In genomic region chr3:81408914-81409313, GRCm38 (mm10) we compare ENCODE assay signal across 26 mouse cellular contexts.
DNase-seq lines count a peak whose midpoint lies in the region; ATAC-seq and TF ChIP-seq lines count a peak whose summit lies in the region.
"Had no signal": no experiment of that assay in that cellular context is flagged by ENCODE, and none has a peak within 500 bp of the region (broad histone marks: within the 10 kb centered on the region; RNA-seq: fewer than 3 reads in every experiment).

No protein-coding gene starts in this region.

- H3K9me3 ChIP-seq in forebrain, embryonic 11.5 days (ENCODE audit: control insufficient read depth, low read length): no peaks in the 10 kb centered on the region
- H3K9me3 ChIP-seq in forebrain, embryonic 10.5 days: no peaks in the 10 kb centered on the region
- no peaks in the 10 kb centered on the region for H3K9me3 ChIP-seq in forebrain, embryonic 13.5 days (replicated peaks)
- H3K9me3 ChIP-seq in stomach, postnatal 0 days (ENCODE audit: control insufficient read depth, low read length): no peaks in the 10 kb centered on the region
- no peaks in the 10 kb centered on the region for H3K9me3 ChIP-seq in kidney, embryonic 16.5 days (ENCODE audit: low read length)
- H3K9me3 ChIP-seq: heart, embryonic 12.5 days; hindbrain, embryonic 10.5 days; intestine, embryonic 15.5 days; limb, embryonic 15.5 days; stomach, embryonic 15.5 days had no signal

- H3K36me3 ChIP-seq in forebrain, embryonic 11.5 days (ENCODE audit: control insufficient read depth, insufficient read depth, low read length): no peaks in the 10 kb centered on the region
- no peaks in the 10 kb centered on the region for H3K36me3 ChIP-seq in forebrain, embryonic 10.5 days (replicated peaks)
- no peaks in the 10 kb centered on the region for H3K36me3 ChIP-seq in forebrain, embryonic 13.5 days (ENCODE audit: poor library complexity, severe bottlenecking)
- H3K36me3 ChIP-seq in stomach, postnatal 0 days (ENCODE audit: control insufficient read depth, insufficient read depth, low read length): no peaks in the 10 kb centered on the region
- H3K36me3 ChIP-seq in kidney, embryonic 16.5 days (ENCODE audit: insufficient read depth, low read length): no peaks in the 10 kb centered on the region
- H3K36me3 ChIP-seq: heart, embryonic 12.5 days; hindbrain, embryonic 10.5 days; intestine, embryonic 15.5 days; limb, embryonic 15.5 days; stomach, embryonic 15.5 days had no signal

- no peak overlapping the region for H3K4me3 ChIP-seq in forebrain, embryonic 11.5 days (ENCODE audit: low read depth, low read length)
- no peak overlapping the region for H3K4me3 ChIP-seq in forebrain, embryonic 10.5 days
- H3K4me3 ChIP-seq in lung, adult 2 months (replicated peaks; ENCODE audit: extremely low read depth, low read depth, low read length): no peak overlapping the region
- H3K4me3 ChIP-seq in forebrain, embryonic 13.5 days: no peak overlapping the region
- H3K4me3 ChIP-seq in stomach, postnatal 0 days (ENCODE audit: low read depth, low read length): no peak overlapping the region
- H3K4me3 ChIP-seq in kidney, embryonic 16.5 days (ENCODE audit: low read length): no peak overlapping the region
- H3K4me3 ChIP-seq: gastrocnemius, adult 2 months; heart, embryonic 12.5 days; hindbrain, embryonic 10.5 days; intestine, embryonic 15.5 days; limb, embryonic 15.5 days; stomach, embryonic 15.5 days had no signal

- TF ChIP-seq CTCF in lung, adult 2 months (IDR thresholded peaks at IDR 0.05; ENCODE audit: insufficient read depth, low read length): no peak
- no peak for TF ChIP-seq CTCF in stomach, postnatal 0 days (IDR thresholded peaks at IDR 0.05; ENCODE audit: low read depth)

- H3K4me1 ChIP-seq in forebrain, embryonic 11.5 days (replicated peaks; ENCODE audit: control insufficient read depth, insufficient read depth, low read length): no peaks in the 10 kb centered on the region
- H3K4me1 ChIP-seq in forebrain, embryonic 10.5 days: peaks cover 11% of the 10 kb centered on the region
- no peaks in the 10 kb centered on the region for H3K4me1 ChIP-seq in lung, adult 2 months (ENCODE audit: control insufficient read depth, insufficient read depth, low read length)
- H3K4me1 ChIP-seq in forebrain, embryonic 13.5 days: peaks cover 5% of the 10 kb centered on the region; the same call in 1 of the 2 replicates
- no peaks in the 10 kb centered on the region for H3K4me1 ChIP-seq in stomach, postnatal 0 days (replicated peaks; ENCODE audit: control insufficient read depth, insufficient read depth)
- H3K4me1 ChIP-seq in kidney, embryonic 16.5 days (ENCODE audit: insufficient read depth, low read length): no peaks in the 10 kb centered on the region
- H3K4me1 ChIP-seq: heart, embryonic 12.5 days; hindbrain, embryonic 10.5 days; intestine, embryonic 15.5 days; limb, embryonic 15.5 days; stomach, embryonic 15.5 days had no signal

- ATAC-seq in forebrain, embryonic 11.5 days (replicated peaks; ENCODE audit: low FRiP score): peak; percentile 90
- peak; percentile 61; the same call in 1 of the 2 replicates for ATAC-seq in forebrain, embryonic 13.5 days
- no peak for ATAC-seq in stomach, postnatal 0 days (ENCODE audit: low FRiP score, low TSS enrichment)
- no peak for ATAC-seq in kidney, embryonic 16.5 days (ENCODE audit: low FRiP score, low TSS enrichment)
- ATAC-seq: hindbrain, embryonic 16.5 days; intestine, embryonic 15.5 days; midbrain, embryonic 16.5 days; Patski had no signal

- TF ChIP-seq POLR2A in lung, adult 2 months (IDR thresholded peaks at IDR 0.05; ENCODE audit: borderline replicate concordance, extremely low read depth, low read depth, low read length): no peak

- H3K27me3 ChIP-seq in forebrain, embryonic 11.5 days (ENCODE audit: control insufficient read depth, insufficient read depth, low read length): no peaks in the 10 kb centered on the region
- no peaks in the 10 kb centered on the region for H3K27me3 ChIP-seq in forebrain, embryonic 10.5 days (ENCODE audit: poor library complexity, severe bottlenecking)
- H3K27me3 ChIP-seq in forebrain, embryonic 13.5 days: no peaks in the 10 kb centered on the region
- no peaks in the 10 kb centered on the region for H3K27me3 ChIP-seq in stomach, postnatal 0 days (ENCODE audit: control insufficient read depth, insufficient read depth, low read length)
- no peaks in the 10 kb centered on the region for H3K27me3 ChIP-seq in kidney, embryonic 16.5 days (ENCODE audit: insufficient read depth, low read length)
- H3K27me3 ChIP-seq: heart, embryonic 12.5 days; intestine, embryonic 15.5 days; limb, embryonic 15.5 days; stomach, embryonic 15.5 days had no signal

- 21% methylated on average over 1 of the region's 1 CpGs for WGBS in forebrain, embryonic 11.5 days
- WGBS in forebrain, embryonic 10.5 days: 17% methylated on average over 1 of the region's 1 CpGs
- WGBS in lung, adult 2 months: 41% methylated on average over 1 of the region's 1 CpGs
- 19% methylated on average over 1 of the region's 1 CpGs for WGBS in forebrain, embryonic 13.5 days
- whole genome bisulfite sequencing in stomach, postnatal 0 days: 55% methylated on average over 1 of the region's 1 CpGs
- 40% methylated on average over 1 of the region's 1 CpGs for WGBS in kidney, embryonic 16.5 days

- no peak overlapping the region for H3K4me2 ChIP-seq in forebrain, embryonic 11.5 days (ENCODE audit: low read depth, low read length, severe bottlenecking)
- no peak overlapping the region for H3K4me2 ChIP-seq in forebrain, embryonic 13.5 days
- H3K4me2 ChIP-seq in stomach, postnatal 0 days (replicated peaks; ENCODE audit: low read depth): no peak overlapping the region
- no peak overlapping the region for H3K4me2 ChIP-seq in kidney, embryonic 16.5 days (replicated peaks; ENCODE audit: low read depth, low read length)
- H3K4me2 ChIP-seq: heart, embryonic 12.5 days; intestine, embryonic 15.5 days; limb, embryonic 15.5 days; stomach, embryonic 15.5 days had no signal

- H3K27ac ChIP-seq in forebrain, embryonic 11.5 days (ENCODE audit: low read depth, low read length): no peak overlapping the region
- no peak overlapping the region for H3K27ac ChIP-seq in forebrain, embryonic 10.5 days
- H3K27ac ChIP-seq in forebrain, embryonic 13.5 days: no peak overlapping the region
- no peak overlapping the region for H3K27ac ChIP-seq in stomach, postnatal 0 days (replicated peaks)
- no peak overlapping the region for H3K27ac ChIP-seq in kidney, embryonic 16.5 days (ENCODE audit: low read length)
- H3K27ac ChIP-seq: gastrocnemius, adult 2 months; hindbrain, embryonic 10.5 days; intestine, embryonic 15.5 days; limb, embryonic 15.5 days; liver, embryonic 14.5 days; stomach, embryonic 15.5 days had no signal

- no peak overlapping the region for H3K9ac ChIP-seq in forebrain, embryonic 11.5 days (ENCODE audit: low read length)
- H3K9ac ChIP-seq in forebrain, embryonic 13.5 days: no peak overlapping the region
- no peak overlapping the region for H3K9ac ChIP-seq in stomach, postnatal 0 days (ENCODE audit: low read length)
- H3K9ac ChIP-seq in kidney, embryonic 16.5 days (replicated peaks; ENCODE audit: low read length): no peak overlapping the region
- H3K9ac ChIP-seq: heart, embryonic 12.5 days; intestine, embryonic 15.5 days; limb, embryonic 15.5 days; liver, embryonic 14.5 days; stomach, embryonic 15.5 days had no signal

- no peak for TF ChIP-seq EP300 in stomach, postnatal 0 days (optimal IDR thresholded peaks at IDR 0.05)

- no peak for DNase-seq in forebrain, embryonic 11.5 days (ENCODE audit: low spot score)
- DNase-seq in forebrain, embryonic 10.5 days (ENCODE audit: extremely low spot score, low spot score): no peak
- peak; percentile 12 for DNase-seq in lung, postnatal 25 days (ENCODE audit: low spot score)
- no peak for DNase-seq in lung, adult 2 months
- DNase-seq in stomach, postnatal 0 days (ENCODE audit: low spot score): peak; percentile 15
- no peak for DNase-seq in kidney, postnatal 25 days
- DNase-seq: adrenal gland, adult 2 months; cerebellum, adult 18-20 months; cerebellum, postnatal 25 days; gastrocnemius, adult 2 months; heart, postnatal 10 days; kidney, adult 8-10 months; layer of hippocampus, adult 9-11 months; left cerebral cortex, postnatal 4 days; thymus, adult 2 months had no signal

Comparison
In these comparisons a context has a peak if more than half of its experiments do, and no peak if none do; other contexts are left out.
1. DNase-seq: peak in lung, postnatal 25 days (single experiment) and stomach, postnatal 0 days (single experiment); none in forebrain, embryonic 11.5 days (single experiment), forebrain, embryonic 10.5 days (single experiment), lung, adult 2 months (single experiment) and kidney, postnatal 25 days (0 of 2).
2. ATAC-seq: peak in forebrain, embryonic 11.5 days (single experiment) and forebrain, embryonic 13.5 days (single experiment); none in stomach, postnatal 0 days (single experiment) and kidney, embryonic 16.5 days (single experiment).